Mouse (Mus musculus) brain, embryonic 18.5 days (tissue): ENCODE data around the gene Gm14434.
"Not testable (repeated sequence)": the region's sequence is repeated elsewhere in the genome, so short reads cannot be mapped to it uniquely, and the experiment has no call there.

Source experiments
- DNase-seq: peaks from one replicate; pipeline ENCODE4 v3.0.0-alpha.2; 2012; ENCODE audit warnings: low read depth, low spot score

The Gm14434 gene

DNA sequence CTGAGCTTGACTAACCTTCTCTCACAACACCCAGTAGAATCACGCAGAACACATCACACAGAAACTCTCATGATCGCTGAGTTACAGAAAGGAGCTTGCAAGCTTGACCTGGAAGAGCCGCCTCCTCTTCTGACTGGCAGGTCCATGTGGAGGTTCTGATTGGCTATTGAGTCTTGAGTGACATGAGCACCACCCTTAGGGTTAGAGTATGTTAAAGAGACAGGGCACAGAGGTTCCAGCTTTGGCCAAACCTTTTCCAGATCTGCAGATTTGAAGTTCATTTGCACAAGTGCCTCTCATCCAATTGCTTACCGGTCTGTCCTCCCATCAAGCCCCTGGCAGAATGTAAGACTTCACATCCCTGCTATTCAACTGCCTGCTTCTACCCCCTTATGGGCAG, at the start of gene Gm14434:
TSS of gene Gm14434 (minus strand) at position 101 of the 400 bp plus-strand sequence.
- DNase-seq: not testable (repeated sequence)

DNA sequence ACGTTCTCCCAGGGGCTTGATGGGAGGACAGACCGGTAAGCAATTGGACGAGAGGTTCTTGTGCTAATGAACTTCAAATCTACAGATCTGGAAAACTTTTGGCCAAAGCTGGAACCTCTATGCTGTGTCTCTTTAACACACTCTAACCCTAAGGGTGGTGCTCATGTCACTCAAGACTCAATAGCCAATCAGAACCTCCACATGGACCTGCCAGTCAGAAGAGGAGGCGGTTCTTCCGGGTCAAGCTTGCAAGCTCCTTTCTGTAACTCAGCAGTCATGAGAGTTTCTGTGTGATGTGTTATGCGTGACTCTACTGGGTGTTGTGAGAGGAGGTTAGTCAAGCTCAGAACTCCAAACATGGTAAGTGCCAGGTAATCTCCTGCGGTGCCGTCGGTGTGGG, 34.2 kb upstream of the Gm14434 start, which contains the start of gene Zfp967:
TSS of gene Zfp967 (plus strand) at position 301 of the 400 bp plus-strand sequence.
- DNase-seq: not testable (repeated sequence)

DNA sequence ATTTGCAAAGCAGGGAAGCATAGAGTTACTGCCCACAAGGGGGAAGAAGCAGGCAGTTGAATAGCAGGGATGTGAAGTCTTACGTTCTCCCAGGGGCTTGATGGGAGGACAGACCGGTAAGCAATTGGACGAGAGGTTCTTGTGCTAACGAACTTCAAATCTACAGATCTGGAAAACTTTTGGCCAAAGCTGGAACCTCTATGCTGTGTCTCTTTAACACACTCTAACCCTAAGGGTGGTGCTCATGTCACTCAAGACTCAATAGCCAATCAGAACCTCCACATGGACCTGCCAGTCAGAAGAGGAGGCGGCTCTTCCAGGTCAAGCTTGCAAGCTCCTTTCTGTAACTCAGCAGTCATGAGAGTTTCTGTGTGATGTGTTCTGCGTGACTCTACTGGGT, 63.3 kb downstream of the Gm14434 start, which contains the start of gene Gm14435:
TSS of gene Gm14435 (plus strand) at position 301 of the 400 bp plus-strand sequence.
- DNase-seq: not testable (repeated sequence)
